Mouse (Mus musculus) forebrain, embryonic 16.5 days (tissue): Measurements from ENCODE around the gene Ptpn11. TPM values are rescaled to one million over a fixed set of nuclear protein-coding genes. Genes with fewer than 3 reads are reported as not detected.
"Not testable (repeated sequence)": the region's sequence is repeated elsewhere in the genome, so short reads cannot be mapped to it uniquely, and the experiment has no call there.

Experiments used
- ATAC-seq: fragments of 200-750 bp; cut with Nextera tagmentation; 2 replicates; pipeline ENCODE4 v1.8.0; 2017; ENCODE audit warnings: mild to moderate bottlenecking, moderate library complexity
- H3K27ac ChIP-seq: fragments of 300-500 bp; sonication (generic); 2 replicates; pipeline ENCODE4 v1.5.1; 2014; ENCODE audit warnings: low read length, control low read depth
- H3K27me3 ChIP-seq: fragments of 300-500 bp; sonication (generic); replicated peaks from 2 replicates; pipeline ENCODE4 v1.6.1; 2014; ENCODE audit warnings: low read length; ENCODE audit not compliant: control insufficient read depth, insufficient read depth
- H3K36me3 ChIP-seq: fragments of 300-500 bp; sonication (generic); 2 replicates; pipeline ENCODE4 v1.6.1; 2014; ENCODE audit not compliant: control insufficient read depth, insufficient read depth
- H3K4me1 ChIP-seq: fragments of 300-500 bp; sonication (generic); replicated peaks from 2 replicates; pipeline ENCODE4 v1.6.1; 2014; ENCODE audit warnings: low read length; ENCODE audit not compliant: control insufficient read depth, insufficient read depth
- H3K4me2 ChIP-seq: fragments of 300-500 bp; sonication (generic); 2 replicates; pipeline ENCODE4 v1.6.1; 2014; ENCODE audit warnings: mild to moderate bottlenecking, low read length, control low read depth
- H3K4me3 ChIP-seq: fragments of 300-500 bp; sonication (generic); replicated peaks from 2 replicates; pipeline ENCODE4 v1.5.1; 2014; ENCODE audit warnings: mild to moderate bottlenecking, low read length, control low read depth
- H3K9ac ChIP-seq: fragments of 300-500 bp; sonication (generic); replicated peaks from 2 replicates; pipeline ENCODE4 v1.6.1; 2014; ENCODE audit warnings: low read depth, low read length, control low read depth
- H3K9me3 ChIP-seq: fragments of 300-500 bp; sonication (generic); 2 replicates; pipeline ENCODE4 v1.6.1; 2016; ENCODE audit warnings: low read length; ENCODE audit not compliant: control insufficient read depth
- WGBS: fragments of 180-500 bp; shearing (Covaris S2); extraction: QIAGEN DNeasy Blood & Tissue Kit; methylation state at CpG from one replicate; pipeline ENCODE4 v1.1.7; 2014; 5-methylcytosine and 5-hydroxymethylcytosine counted together
- polyA plus RNA-seq: library from polyadenylated mRNA; unstranded; fragments of >200 nt; fragmentation: Nextera tagmentation; extraction: Ambion mirVana; gene quantifications from 2 replicates; pipeline ENCODE4 v1.2.1, GENCODE M21; 2015

Gene Ptpn11
- polyA plus RNA-seq, 1 experiment from 2014 or later = 22.5 TPM

DNA sequence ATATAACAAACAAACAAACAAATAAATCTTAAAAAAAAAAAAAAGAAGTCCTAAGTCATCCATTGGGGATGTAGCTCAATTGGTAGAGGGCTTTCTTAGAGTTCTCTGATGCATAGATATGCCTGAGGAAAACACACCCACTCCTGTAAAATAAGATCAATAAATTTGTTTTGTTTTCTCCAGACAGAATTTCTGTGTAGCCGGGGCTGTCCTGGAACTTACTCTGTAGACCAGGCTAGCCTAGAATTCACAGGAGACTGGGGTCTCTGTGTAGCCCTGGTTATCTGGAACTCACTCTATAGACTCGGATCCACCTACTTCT, 26.1 kb upstream of the Ptpn11 start:
- ATAC-seq = no peak
- H3K27ac ChIP-seq = no peak overlapping the region
- H3K36me3 ChIP-seq = peaks cover 5% of the 10 kb centered on the region
- H3K4me2 ChIP-seq = no peak overlapping the region
- H3K4me3 ChIP-seq = no peak overlapping the region
- peaks cover 10% of the 10 kb centered on the region for H3K4me1 ChIP-seq
- 88% methylated on average over 2 of the region's 2 CpGs for WGBS
- H3K27me3 ChIP-seq = no peaks in the 10 kb centered on the region
- H3K9ac ChIP-seq = no peak overlapping the region
- H3K9me3 ChIP-seq = no peaks in the 10 kb centered on the region

DNA sequence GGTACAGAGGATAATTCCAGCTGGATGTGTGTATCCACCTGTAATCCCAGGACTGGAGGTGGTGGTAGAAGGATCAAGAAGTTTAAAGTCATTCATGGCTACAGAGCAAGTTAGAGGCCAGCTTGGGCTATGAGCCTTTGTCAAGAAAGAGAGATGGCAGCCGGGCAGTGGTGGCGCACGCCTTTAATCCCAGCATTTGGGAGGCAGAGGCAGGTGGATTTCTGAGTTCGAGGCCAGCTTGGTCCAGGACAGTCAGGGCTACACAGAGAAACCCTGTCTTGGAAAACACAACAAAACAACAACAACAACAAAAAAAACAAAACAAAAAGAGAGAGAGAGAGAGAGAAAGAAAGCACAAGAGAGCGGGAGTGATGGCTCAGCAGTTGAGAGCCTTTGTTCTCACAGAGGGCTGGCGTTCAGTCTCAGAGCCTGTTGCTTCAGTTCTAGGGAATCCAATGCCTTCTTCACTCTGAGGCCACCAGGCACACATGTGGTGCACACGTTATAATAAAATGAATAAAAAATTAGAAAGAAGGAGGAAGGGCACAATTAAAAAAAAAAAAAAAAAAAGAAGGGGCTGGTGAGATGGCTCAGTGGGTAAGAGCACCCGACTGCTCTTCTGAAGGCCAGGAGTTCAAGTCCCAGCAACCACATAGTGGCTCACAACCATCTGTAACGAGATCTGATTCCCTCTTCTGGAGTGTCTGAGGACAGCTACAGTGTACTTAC, 25.6 kb upstream of the Ptpn11 start:
- peaks cover 11% of the 10 kb centered on the region for H3K36me3 ChIP-seq
- not testable (repeated sequence) for H3K9me3 ChIP-seq, ATAC-seq, H3K9ac ChIP-seq, H3K4me3 ChIP-seq, H3K27ac ChIP-seq, H3K4me2 ChIP-seq, H3K4me1 ChIP-seq, H3K27me3 ChIP-seq
- WGBS = 86% methylated on average over 9 of the region's 9 CpGs

DNA sequence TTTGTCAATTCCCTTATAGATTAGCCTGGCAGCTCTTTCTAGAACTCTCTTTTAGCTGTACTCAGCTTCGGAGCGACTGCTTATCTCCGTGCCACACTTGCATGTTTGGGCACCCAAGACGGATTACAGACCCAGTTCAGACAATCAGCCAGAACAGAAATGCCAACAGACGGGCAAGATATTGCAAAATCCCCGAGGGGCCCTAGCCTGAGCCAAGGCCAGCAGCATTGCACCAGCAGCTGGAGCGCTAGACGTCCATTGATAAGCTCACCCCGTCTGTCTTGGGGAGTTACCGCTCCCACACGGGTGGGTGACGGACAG, 24.9 kb upstream of the Ptpn11 start:
- WGBS = 69% methylated on average over 12 of the region's 12 CpGs
- peaks cover 11% of the 10 kb centered on the region for H3K36me3 ChIP-seq
- no peak overlapping the region for H3K4me3 ChIP-seq
- no peaks in the 10 kb centered on the region for H3K9me3 ChIP-seq
- H3K4me2 ChIP-seq = no peak overlapping the region
- no peak overlapping the region for H3K9ac ChIP-seq
- ATAC-seq = no peak
- H3K27me3 ChIP-seq = no peaks in the 10 kb centered on the region
- peaks cover 4% of the 10 kb centered on the region; the same call in 1 of the 2 replicates for H3K4me1 ChIP-seq
- H3K27ac ChIP-seq = no peak overlapping the region

DNA sequence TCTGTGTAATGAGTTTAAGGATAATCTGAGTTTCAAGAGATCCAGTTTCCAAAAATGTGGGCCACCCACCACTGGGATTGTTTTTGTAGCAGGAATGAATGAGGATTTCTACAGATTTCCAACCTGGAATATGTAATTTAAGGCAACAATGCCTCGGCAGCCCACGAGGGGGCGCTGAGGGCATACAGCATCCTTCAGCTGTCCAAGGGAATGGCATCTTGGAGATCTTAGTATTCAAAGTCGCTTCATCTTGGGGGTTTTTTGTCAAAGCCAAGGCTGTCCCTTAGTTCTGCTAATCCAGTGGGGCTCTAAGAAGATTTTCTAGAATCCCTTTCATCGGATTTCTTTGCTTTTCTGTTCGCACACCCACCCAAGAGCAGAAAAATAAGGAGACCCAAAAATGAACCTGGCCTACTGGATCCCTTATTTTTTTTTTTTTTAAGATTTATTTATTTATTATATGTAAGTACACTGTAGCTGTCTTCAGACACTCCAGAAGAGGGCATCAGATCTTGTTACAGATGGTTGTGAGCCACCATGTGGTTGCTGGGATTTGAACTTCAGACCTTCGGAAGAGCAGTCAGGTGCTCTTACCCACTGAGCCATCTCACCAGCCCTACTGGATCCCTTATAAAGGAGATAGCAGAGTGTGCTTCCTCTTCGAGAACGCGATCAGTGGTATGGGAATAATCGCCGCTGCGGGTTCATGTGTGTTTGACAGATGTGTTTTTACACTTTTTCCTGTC, 24.4 kb upstream of the Ptpn11 start:
- no peak overlapping the region for H3K9ac ChIP-seq
- no peaks in the 10 kb centered on the region for H3K27me3 ChIP-seq
- no peak overlapping the region for H3K4me3 ChIP-seq
- H3K4me2 ChIP-seq = no peak overlapping the region
- H3K27ac ChIP-seq = no peak overlapping the region
- peaks cover 4% of the 10 kb centered on the region; the same call in 1 of the 2 replicates for H3K4me1 ChIP-seq
- WGBS = 49% methylated on average over 13 of the region's 13 CpGs
- H3K9me3 ChIP-seq = no peaks in the 10 kb centered on the region
- H3K36me3 ChIP-seq = peaks cover 11% of the 10 kb centered on the region
- ATAC-seq = no peak

DNA sequence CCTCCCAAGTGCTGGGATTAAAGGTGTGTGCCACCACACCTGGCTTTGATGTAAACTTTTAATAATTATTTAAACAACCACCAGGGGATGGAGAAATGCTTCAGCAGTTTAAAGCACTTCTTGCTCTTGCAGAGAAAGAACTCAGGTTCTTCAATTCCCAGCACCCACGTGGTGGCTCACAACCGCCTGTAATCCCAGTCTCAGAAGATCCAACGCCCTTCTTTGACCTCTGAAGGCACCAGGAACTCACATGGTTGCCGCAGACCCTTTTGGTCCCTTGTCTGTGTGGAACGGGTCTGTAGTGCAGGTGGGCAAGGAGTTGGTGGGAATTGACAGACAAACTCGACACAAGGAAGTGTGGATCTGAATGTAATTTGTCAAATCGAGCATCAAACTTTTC, 23.5 kb upstream of the Ptpn11 start:
- Histone ChIP-seq H3K9me3 (no peaks in the 10 kb centered on the region), H3K4me2 (no peak overlapping the region), H3K27me3 (no peaks in the 10 kb centered on the region), H3K27ac (no peak overlapping the region), H3K4me3 (no peak overlapping the region), H3K9ac (no peak overlapping the region), H3K4me1 (peaks cover 2% of the 10 kb centered on the region; the same call in 1 of the 2 replicates), H3K36me3 (peaks cover 14% of the 10 kb centered on the region)
- WGBS = 56% methylated on average over 7 of the region's 7 CpGs
- no peak for ATAC-seq

DNA sequence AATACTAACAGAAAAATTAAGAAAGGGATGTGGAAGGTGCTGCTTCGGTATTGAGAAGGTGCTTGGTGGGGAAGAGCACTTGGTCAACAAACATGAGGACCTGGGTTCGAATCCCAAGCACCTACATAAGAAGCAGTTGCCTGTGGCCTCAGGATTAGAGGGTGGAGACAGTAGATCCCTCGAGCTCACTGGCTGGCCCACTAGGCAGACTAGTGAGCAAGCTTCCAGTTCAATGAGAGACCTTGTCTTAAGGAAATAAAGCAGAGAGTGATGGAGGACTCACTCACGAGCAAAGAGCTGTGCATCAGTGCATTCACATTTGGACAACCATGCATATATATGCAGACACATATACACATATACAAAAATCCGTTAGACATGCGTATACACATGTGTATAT, 20.9 kb upstream of the Ptpn11 start:
- Histone ChIP-seq H3K4me2 (no peak overlapping the region), H3K27ac (no peak overlapping the region), H3K4me3 (no peak overlapping the region), H3K9ac (no peak overlapping the region), H3K4me1 (no peaks in the 10 kb centered on the region), H3K36me3 (peaks cover 29% of the 10 kb centered on the region), H3K27me3 (no peaks in the 10 kb centered on the region), H3K9me3 (no peaks in the 10 kb centered on the region)
- 91% methylated on average over 6 of the region's 6 CpGs for WGBS
- no peak for ATAC-seq

DNA sequence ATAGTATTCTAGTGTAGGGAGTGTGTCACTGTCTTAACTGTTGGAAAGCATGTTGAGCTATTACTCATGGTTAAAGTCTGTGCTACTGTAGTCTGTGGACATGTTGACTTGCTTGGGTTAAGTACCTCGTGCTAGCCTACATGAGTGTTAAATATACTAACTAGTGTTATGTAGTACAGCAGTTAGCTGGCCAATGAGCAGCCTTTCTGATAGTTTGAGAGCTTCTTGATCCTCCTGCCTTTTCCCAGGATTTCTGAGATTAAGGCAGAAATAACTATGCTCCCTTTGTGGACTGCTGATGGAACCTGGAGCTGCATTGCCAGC, 19.4 kb upstream of the Ptpn11 start:
- no peak overlapping the region for H3K9ac ChIP-seq
- H3K9me3 ChIP-seq = no peaks in the 10 kb centered on the region
- H3K27ac ChIP-seq = no peak overlapping the region
- no peaks in the 10 kb centered on the region for H3K27me3 ChIP-seq
- ATAC-seq = no peak
- peaks cover 41% of the 10 kb centered on the region for H3K36me3 ChIP-seq
- H3K4me2 ChIP-seq = no peak overlapping the region
- H3K4me3 ChIP-seq = no peak overlapping the region
- 82% methylated on average over 1 of the region's 1 CpGs for WGBS
- H3K4me1 ChIP-seq = peaks cover 14% of the 10 kb centered on the region

DNA sequence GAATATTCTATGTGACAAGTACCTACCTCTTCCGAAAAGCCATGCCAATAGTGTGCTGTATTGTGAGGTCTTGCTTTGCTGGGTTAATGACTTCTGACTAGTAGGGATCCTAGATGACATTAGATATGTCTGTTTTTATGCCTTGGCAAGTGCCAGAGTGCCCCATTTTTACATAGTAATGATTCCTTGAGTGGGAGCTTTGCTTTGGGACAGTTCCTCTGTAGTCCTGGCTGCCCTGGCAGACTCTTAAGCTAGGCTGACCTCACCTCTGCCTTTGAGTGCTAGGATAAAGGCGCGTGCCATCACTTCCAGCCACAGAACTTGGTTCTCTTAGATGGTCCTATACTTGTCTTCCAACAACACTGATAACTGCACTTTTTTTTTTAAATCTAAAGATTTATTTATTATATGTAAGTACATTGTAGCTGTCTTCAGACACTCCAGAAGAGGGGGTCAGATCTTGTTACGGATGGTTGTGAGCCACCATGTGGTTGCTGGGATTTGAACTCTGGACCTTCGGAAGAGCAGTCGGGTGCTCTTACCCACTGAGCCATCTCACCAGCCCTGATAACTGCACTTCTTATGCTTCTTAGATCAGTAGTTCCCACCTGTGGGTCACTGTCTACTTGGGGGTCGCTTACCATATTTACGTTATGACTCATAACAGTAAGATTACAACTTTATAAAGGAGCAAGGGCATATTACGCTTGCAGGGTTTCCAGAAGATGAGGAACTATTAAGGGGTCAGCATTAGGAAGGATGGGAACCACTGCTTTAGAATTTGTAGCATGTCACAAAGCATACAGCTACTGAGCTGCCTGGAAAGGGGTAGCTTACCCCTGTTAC, 18.8 kb upstream of the Ptpn11 start:
- WGBS = 89% methylated on average over 9 of the region's 9 CpGs
- peaks cover 19% of the 10 kb centered on the region for H3K4me1 ChIP-seq

DNA sequence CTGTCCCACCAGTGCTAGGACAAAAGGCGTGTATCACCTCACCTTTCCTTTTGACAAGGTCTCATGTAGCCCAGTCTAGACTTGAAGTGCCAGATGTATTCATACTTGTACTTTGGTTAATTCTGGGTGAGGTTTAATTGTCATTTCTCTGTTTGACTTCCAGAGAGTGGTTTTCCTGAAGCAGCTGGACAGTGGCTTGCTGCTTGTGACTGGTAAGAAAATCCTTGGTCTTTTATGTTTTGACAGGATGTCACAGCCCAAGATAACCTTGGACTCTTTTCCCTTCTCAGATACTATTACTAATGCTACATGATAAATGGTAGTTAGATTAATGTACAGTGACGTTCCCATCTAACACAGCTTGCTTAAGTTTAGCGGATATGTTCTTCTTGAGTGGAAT, 15.8 kb upstream of the Ptpn11 start:
- no peak overlapping the region for H3K9ac ChIP-seq
- no peak overlapping the region for H3K4me3 ChIP-seq
- no peak overlapping the region for H3K27ac ChIP-seq
- WGBS = 82% methylated on average over 3 of the region's 3 CpGs
- H3K27me3 ChIP-seq = no peaks in the 10 kb centered on the region
- peaks cover 32% of the 10 kb centered on the region for H3K36me3 ChIP-seq
- no peak overlapping the region for H3K4me2 ChIP-seq
- no peak for ATAC-seq
- H3K4me1 ChIP-seq = peaks cover 20% of the 10 kb centered on the region
- H3K9me3 ChIP-seq = no peaks in the 10 kb centered on the region

More for the DNA sequence above, 18.8 kb upstream of the Ptpn11 start:
- Histone ChIP-seq H3K9ac (no peak overlapping the region), H3K4me3 (no peak overlapping the region), H3K9me3 (no peaks in the 10 kb centered on the region), H3K4me2 (no peak overlapping the region), H3K27ac (no peak overlapping the region), H3K27me3 (no peaks in the 10 kb centered on the region), H3K36me3 (peaks cover 41% of the 10 kb centered on the region)
- ATAC-seq = no peak
